Mouse (Mus musculus) heart, adult 2 months (tissue): ENCODE measurements around the gene Gfi1b.

Source experiments
- CTCF ChIP-seq: fragments of 200-600 bp; IDR thresholded peaks from 2 replicates; pipeline ENCODE4 v1.8.1; 2022; ENCODE audit warnings: antibody characterized with exemption, mild to moderate bottlenecking, moderate library complexity
- POLR2A ChIP-seq: fragments of 200-500 bp; IDR thresholded peaks from 2 replicates; pipeline ENCODE4 v1.6.1; 2011; ENCODE audit warnings: mild to moderate bottlenecking, low read depth, low read length, control low read depth; ENCODE audit not compliant: insufficient read depth

- TF ChIP-seq CTCF (no peak), POLR2A (no peak)
These were observed 46.4 kb downstream of the Gfi1b start for GRCm38 (mm10) chr2:28575341-28575740.
